Mouse (Mus musculus) c-Kit-positive CD71-positive TER-119-positive erythroid progenitor cells, embryonic 14.5 days (primary cell): Measurements from ENCODE around the gene Nme1.
"Not testable (repeated sequence)": the region's sequence is repeated elsewhere in the genome, so short reads cannot be mapped to it uniquely, and the experiment has no call there.

ENCODE experiments used
- DNase-seq: peaks from one replicate; pipeline ENCODE4 v3.0.0-alpha.2; 2013; ENCODE audit warnings: low spot score

Nme1 gene

GRCm38 (mm10) chr11:93965391-93965790 lies 2.9 kb downstream of the Nme1 start:
- no peak for DNase-seq

DNA sequence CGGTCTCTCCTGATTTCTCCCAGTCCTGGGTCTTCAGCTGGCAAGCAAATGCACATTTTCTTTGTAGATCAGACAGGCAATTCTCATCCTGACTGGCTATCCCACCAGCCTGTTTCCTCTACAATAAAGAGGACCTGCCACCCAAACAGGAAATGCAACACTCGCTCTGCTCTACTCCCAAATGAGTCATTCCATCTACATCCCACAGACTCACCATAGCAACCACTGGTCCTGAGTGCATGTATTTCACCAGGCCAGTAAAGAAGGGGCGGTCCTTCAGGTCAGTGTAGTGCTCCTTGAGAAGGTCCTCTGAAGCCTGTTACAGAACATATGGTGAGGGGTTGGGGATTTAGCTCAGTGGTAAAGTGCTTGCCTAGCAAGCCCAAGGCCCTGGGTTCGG lies 5.3 kb downstream of the Nme1 start:
- no peak for DNase-seq

DNA sequence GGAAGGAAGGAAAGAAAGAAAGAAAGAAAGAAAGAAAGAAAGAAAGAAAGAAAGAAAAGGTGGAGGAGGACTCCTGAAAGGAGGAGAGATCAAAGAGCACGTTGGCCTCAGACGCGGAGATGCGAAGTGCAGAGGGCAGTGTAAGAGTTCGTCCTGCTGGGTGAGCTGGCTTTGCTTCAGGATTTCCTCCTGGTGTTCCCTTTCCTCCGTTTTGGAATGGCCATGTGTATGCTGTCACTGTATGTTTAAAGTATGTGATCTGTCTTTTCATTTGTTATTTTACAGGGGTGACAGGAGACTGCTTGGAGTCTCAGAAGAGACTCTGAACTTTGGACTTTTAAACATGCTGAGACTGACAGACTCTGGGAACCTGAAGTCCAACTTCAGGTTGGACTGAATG lies 6.8 kb downstream of the Nme1 start:
- no peak for DNase-seq

DNA sequence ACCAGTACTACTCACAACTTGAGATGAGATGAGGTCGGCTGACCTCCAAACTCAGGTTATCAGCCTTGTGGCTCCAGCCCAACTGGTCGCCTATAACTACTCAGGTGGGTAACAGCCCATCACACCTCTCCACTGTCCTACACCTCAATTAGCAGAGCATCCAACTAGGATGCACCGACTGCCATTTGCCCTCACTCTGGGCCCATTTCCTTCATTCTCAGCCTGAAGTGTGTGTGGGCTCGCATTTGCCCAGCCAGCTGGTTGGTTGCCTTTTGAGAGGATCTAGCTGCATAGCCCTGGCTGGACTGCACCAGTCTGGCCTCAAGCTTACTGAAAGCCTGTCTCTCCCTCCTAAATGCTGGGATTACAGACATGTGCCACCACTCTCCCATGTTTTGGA lies 10.6 kb downstream of the Nme1 start:
- DNase-seq = no peak

- DNase-seq = no peak
Measured at GRCm38 (mm10) chr11:93957031-93957555, 11.2 kb downstream of the Nme1 start.

GRCm38 (mm10) chr11:93956159-93956558 lies 12.2 kb downstream of the Nme1 start, which contains the start of gene Nme2:
Gene Nme2 (minus strand): TSS chr11:93956259.
- no peak for DNase-seq

- peak; percentile 69 for DNase-seq
Measured at GRCm38 (mm10) chr11:93955256-93956150, 12.8 kb downstream of the Nme1 start.

DNA sequence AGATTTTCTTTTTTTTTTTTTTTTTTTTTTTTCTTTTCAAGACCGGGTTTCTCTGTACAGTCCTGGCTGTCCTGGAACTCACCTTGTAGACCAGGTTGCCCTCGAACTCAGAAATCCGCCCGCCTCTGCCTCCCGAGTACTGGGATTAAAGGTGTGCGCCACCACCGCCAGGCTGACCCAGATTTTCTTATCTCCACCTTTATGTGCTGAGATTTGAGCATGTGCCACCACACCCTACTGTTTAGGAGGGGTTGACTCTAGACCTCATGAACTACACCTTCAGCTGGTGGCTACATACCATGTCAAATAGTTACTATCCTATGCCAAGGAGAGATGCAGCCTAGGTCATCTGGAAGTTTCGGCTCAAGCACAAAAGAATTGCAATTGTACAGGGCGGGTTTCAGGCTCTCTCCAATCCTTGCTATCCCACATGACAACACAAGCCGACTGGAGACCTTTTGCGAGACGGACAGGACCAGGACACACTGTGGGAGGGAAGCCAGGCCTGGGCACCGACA lies 13.5 kb downstream of the Nme1 start:
- no peak for DNase-seq

DNA sequence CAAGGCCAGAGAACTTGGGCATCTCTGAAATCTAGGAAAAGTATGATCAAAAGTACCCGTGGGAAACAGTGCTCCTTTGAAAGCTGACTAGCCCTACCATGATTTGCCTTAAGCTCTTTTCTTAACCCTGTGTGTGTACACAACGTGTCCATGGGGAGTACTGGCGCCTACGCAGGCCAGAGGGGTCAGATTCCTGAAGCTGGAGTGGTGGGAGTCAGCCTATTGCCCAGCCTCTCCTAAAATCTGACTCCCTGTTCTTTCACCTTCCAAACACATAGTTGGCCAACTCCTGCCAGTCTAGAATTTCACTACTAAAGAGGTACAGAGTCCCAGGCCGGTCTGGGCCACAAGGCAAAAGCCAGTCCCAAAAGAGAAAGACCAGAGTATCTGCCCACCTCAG lies 15.9 kb downstream of the Nme1 start:
- DNase-seq = no peak

DNA sequence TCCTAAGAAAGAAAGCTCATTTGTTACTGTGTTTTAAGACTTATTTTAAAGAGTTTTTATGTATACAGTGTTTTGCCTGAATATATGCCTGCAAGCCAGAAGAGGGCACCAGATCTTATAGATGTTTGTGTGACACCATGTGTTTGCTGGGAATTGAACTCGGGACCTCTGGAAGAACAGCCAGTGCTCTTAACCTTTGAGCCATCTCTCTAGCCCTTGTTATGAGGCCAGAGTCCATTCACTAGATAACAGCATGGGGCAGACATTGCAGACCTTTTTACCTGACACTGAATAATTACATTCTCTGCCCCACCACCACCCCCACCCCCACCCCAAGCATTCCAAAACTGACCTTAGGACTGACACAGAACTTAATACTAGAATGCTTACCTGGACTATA lies 18.3 kb downstream of the Nme1 start:
- DNase-seq = no peak

DNA sequence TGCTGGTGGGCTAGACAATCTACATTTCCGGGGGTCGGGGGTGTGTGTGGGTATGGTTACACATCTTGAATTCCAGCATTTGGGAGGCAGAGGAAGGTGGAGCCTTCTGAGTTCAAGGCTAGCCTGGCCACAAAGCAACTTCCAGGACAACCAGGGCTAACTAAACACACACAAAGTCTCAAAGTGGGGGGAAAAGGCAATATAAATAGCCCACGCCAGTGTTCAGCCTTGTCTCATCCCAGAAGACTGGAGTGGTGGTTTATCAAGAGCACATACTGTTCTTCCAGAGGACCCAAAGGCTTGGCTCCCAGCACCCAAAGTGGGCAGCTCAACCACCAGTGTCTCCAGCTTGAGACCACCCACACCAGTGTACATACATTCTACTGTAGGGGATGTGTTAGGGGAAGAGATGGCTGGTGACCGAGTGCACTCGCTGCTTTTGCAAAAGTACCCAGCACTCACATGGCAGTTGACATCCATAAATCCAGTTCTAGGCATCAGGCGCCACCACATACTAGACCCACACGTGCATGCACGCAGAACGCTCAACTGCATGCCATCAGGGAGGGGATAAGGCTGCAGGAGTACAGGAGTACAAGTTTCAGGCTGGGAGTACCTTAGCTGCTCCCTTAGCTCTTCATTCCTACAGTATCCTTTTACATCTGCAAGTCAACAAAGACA lies 19.3 kb downstream of the Nme1 start:
- no peak for DNase-seq

DNA sequence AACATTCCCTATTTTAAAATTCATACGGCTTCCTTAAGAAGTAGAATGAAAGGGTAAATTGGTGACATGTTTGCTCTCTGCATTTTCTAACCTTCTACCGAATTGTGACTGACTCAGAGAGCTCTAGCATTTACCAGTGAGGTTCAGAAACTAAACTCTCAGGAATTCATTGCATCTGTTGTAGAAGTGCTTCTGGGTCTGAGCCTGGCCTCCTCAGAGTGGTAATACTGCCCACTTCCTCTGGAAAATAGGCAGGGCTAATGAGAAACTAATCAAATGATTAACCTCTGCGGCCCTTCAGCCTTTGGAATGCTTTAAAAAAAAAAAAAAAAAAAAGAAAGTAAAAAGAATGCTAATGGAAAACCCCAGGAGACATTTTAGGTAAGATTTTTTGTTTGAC lies 23.3 kb downstream of the Nme1 start:
- DNase-seq = no peak

DNA sequence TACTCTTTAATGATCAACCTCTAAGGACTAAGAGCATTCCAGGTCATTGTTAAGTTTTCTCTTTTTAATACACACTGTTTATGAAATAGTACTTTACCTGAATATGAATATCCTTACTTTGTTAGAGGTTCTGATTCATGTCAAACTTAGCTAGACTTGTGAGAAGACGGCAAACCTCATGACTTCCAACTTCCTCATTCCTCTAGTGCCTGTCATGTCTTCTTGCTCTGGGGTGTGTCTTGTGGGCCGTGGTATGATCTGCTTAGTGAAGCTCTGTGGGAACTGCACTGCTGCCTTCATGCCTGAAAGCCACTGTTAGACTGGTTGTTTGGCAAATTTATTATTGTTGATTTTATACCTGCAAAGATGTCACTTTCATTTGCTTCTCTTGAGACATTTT lies 27.4 kb downstream of the Nme1 start:
- DNase-seq = no peak

- DNase-seq = no peak
Measured at GRCm38 (mm10) chr11:93929106-93929505, 39.2 kb downstream of the Nme1 start.

DNA sequence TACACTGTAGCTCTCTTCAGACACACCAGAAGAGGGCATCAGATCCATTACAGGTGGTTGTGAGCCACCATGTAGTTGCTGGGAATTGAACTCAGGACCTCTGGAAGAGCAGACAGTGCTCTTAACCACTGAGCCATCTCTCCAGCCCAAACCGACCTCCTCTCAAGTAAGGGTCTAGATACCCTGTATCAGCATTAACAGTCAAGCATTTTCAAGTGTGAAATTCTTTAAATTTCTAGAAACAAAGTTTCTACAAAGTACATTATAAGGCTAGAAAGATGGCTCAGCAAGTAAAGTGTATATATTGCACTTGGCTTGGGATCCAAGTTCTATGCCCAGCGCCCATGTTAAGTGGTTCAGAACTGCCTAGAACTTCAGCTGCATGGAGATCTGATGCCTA lies 53.3 kb downstream of the Nme1 start:
- not testable (repeated sequence) for DNase-seq

GRCm38 (mm10) chr11:93911603-93912002 lies 56.7 kb downstream of the Nme1 start:
- no peak for DNase-seq

GRCm38 (mm10) chr11:93908829-93909228 lies 59.5 kb downstream of the Nme1 start:
- no peak for DNase-seq

GRCm38 (mm10) chr11:93907839-93908238 lies 60.5 kb downstream of the Nme1 start:
- DNase-seq = no peak
